In genomic region chr4:111327760-111328373, GRCm38 (mm10) we compare ENCODE assay signal across 8 mouse cellular contexts.
DNase-seq lines count a peak whose midpoint lies in the region; ATAC-seq and TF ChIP-seq lines count a peak whose summit lies in the region.

No protein-coding gene starts in this region.

- no peak for DNase-seq in gastrocnemius, adult 2 months
- no peak for DNase-seq in gastrocnemius, adult 8-10 months (ENCODE audit: low spot score in 2 of 2)
- DNase-seq in spleen, postnatal 36 days (ENCODE audit: low spot score in 2 of 2), result peak; percentile 16 to 47
- no peak for DNase-seq in spleen, postnatal 4 days (ENCODE audit: low spot score in 2 of 2)
- peak; percentile 73 for DNase-seq in embryo, embryonic 10.5 days (ENCODE audit: low spot score)
- peak; percentile 67 for DNase-seq in layer of hippocampus, adult 9-11 months
- no peak for DNase-seq in urinary bladder, postnatal 36 days (ENCODE audit: low spot score in 2 of 2)

- peak; percentile 82 for ATAC-seq in neutrophil, adult 5-6 weeks (ENCODE audit: extremely low read depth, insufficient number of reproducible peaks, low FRiP score, poor library complexity, severe bottlenecking)

- intact Hi-C loops in gastrocnemius, adult 2 months (cut with DNase I), result loop anchor here (2.0 kb wide), 1 partner anchor 299 kb away; no protein-coding TSS in a partner anchor

- no peak overlapping the region for H3K4me3 ChIP-seq in gastrocnemius, adult 2 months

- no peak overlapping the region for H3K27ac ChIP-seq in gastrocnemius, adult 2 months

- TF ChIP-seq CTCF in gastrocnemius, adult 2 months (IDR thresholded peaks at IDR 0.05), result peak; percentile 68

Comparison
In these comparisons a context has a peak if more than half of its experiments do, and no peak if none do; other contexts are left out.
1. DNase-seq: peak in spleen, postnatal 36 days (2 of 2), embryo, embryonic 10.5 days (single experiment) and layer of hippocampus, adult 9-11 months (single experiment); none in gastrocnemius, adult 2 months (single experiment), gastrocnemius, adult 8-10 months (0 of 2), spleen, postnatal 4 days (0 of 2) and urinary bladder, postnatal 36 days (0 of 2).